Mouse (Mus musculus) granulocyte monocyte progenitor cell, adult 5-6 weeks (primary cell): ENCODE results near the gene Zc3h12a. TPM values are rescaled to one million over a fixed set of nuclear protein-coding genes. Genes with fewer than 3 reads are reported as not detected.

ENCODE experiments used
- ATAC-seq: replicated peaks from 2 replicates; pipeline ENCODE4 v1.8.0; 2016; ENCODE audit warnings: mild to moderate bottlenecking, moderate TSS enrichment, inconsistent platforms; ENCODE audit not compliant: poor library complexity, severe bottlenecking
- total RNA-seq, 2 experiments: library from RNA; stranded (forward) in 1 of 2; stranded (reverse) in 1 of 2; fragments of 200-712, 200-1000 nt in 1 of 2; fragments of >200 nt in 1 of 2; fragmentation: Nextera tagmentation in 1 of 2; gene quantifications; 2 replicates each; pipeline ENCODE4 v1.2.3; 2014 to 2017

The Zc3h12a gene
- total RNA-seq, 2 experiments from 2014 or later: 2.8 to 12.1 TPM

DNA sequence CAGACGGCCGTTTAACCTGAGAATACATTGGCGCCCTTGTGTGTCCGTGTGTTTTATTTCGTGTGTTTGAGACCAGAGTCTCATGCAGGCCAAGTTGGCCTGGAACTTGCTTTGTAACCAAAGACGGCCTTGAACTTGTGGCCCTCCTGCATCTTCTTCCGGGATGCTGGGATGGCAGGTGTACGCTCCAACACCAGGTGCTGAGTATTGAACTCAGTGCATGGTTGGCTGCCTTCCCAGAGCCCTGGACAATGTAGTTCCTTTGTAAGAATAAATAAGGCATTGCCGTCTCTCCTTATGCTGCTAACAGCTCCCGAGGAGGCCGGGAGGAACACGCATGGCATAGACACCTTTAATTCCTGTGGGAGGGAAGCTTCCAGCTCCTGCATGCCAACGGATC lies 10.7 kb downstream of the Zc3h12a start:
- no peak for ATAC-seq

DNA sequence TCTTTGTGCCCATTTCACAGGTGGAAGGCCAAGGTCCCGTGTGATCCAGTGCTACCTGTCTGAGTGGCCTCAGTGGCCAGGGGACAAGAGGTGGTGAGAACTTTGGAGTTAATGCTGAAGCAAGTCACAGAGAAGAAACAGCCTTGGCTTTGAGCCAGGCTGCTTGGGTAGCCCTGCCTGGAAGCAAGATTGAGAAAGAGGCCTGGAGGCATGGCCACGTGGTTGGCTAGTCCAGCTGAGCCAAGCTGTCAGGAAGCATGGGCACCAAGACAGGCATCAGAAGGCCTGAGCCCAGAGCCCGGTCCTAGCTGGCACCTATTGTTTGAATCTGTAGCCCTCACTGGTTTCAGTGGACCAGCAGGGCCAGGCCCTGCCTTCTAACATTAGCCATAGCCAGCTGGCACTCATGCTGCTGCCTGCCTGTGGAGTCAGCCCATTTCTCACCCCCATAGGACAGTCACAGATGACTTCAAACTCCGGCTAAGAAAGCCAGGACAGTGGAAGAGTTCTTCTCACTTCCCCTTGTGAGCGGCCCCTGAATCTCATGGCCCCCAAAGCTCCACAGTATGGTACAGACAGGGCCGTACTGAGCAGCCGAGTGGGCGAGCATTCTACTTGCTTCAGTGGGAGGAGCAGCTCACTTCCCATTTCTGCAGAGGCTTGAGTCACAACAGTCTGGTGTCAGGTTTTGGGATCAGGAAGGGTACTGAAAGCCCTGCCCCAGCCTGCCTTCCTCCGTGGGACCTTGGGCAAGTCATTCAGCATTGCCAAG lies 11.4 kb downstream of the Zc3h12a start:
- peak; percentile 58 for ATAC-seq

DNA sequence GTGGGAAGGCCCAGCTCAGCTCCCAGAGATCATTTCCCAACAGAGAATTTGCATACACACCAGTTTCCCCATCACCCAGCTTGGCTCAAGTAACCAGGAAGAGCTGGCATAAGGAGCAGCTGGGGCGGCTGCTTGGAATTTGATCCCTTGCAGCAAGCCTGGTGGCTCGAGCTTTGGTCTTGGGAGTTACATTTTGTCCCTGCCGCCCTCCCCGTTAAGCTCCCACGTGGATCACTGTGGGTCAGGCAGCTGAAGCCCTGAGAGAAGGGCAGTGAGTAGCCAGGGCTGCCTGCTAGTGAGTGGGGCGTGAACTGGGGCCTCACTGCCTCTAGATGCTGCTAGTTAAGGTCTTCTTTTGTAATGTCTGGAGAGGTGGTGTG lies 11.9 kb downstream of the Zc3h12a start:
- ATAC-seq: no peak

- ATAC-seq: no peak
Observed at GRCm38 (mm10) chr4:125115081-125115480, 12.6 kb downstream of the Zc3h12a start.

- peak; percentile 38 for ATAC-seq
Observed at GRCm38 (mm10) chr4:125114638-125115037, 13.0 kb downstream of the Zc3h12a start.

- ATAC-seq: no peak
Observed at GRCm38 (mm10) chr4:125105354-125105753, 22.3 kb downstream of the Zc3h12a start.

DNA sequence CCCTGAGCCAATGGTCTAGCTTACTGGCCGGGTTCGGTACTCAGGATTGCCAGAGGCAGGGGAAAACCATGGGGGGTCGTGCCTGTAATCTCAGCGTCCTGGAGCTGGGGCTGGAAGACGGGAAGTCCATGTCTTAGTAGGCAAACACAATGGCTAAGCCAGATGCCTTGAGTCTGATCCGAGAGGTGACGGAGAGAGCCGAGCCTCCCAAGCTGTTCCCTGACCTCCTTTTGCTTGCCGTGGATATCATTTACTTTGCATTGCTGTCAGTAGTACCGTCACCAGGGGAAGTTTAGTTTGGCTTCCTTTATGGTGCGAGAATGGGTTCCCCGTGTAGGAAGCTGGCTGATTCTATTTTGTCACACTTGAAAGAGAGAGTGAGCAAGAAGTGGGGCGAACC lies 26.3 kb downstream of the Zc3h12a start:
- no peak for ATAC-seq

DNA sequence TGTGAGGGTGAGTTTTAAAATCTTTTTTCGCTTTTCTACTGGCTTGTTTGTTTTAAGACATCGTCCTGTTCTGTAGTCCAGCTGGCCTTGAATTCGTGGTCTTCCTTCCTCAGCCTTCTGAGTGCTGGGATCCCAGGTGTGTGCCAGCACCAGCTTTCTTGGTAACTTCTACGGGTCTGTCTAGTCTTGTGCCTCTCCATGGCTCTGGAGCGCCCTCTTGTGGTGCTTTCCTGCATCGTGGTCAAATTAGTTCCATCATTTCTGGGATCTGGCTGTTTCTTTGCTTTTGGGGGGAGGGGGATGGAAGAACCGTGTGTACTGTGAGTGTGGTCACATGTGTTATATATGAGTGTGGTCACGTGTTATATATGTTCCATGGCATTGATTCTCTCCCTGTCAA lies 28.2 kb downstream of the Zc3h12a start:
- ATAC-seq: peak; percentile 63

DNA sequence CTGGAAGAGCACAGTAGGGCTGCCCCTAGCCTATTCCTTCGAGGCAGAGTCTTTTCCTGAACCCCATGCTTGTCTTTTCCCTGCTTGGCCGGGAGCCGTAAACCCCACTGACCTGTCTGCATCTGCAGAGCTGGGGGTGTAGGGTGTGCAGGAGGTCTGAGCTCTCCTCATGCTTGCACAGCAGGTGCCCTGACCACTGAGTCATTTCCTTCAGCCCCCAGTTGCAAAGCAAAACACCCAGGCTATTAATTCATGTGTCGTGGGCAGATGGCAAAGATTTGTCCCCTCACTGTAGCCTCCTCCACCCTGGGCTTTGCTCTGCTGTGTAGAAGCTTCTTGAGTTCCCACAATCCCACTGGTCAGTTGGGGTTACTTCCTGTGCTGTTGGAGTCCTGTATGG lies 30.2 kb downstream of the Zc3h12a start:
- no peak for ATAC-seq

- ATAC-seq: no peak
Observed at GRCm38 (mm10) chr4:125096066-125096465, 31.6 kb downstream of the Zc3h12a start.

DNA sequence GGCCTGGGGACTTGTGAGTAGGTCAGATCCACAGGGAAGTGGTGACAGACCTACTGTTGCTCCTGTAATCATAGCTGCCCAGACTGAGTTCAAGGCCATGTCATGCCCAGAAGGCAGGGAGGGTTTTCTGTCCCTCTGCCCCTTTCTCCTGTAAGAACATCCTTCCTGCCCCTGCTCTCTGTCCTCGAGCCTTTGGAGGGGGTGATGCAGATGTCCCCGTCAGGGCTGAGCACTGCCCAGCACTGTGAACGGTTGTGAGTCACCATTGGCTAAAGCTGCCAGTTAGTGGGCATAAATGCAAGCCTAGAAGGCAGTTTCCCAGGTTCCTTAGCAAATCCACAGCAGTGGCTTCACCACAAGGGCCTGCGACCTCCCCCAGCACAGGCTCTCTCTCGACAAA lies 34.6 kb downstream of the Zc3h12a start:
- no peak for ATAC-seq

- ATAC-seq: peak; percentile 80
Observed at GRCm38 (mm10) chr4:125085346-125085841, 42.2 kb downstream of the Zc3h12a start.

DNA sequence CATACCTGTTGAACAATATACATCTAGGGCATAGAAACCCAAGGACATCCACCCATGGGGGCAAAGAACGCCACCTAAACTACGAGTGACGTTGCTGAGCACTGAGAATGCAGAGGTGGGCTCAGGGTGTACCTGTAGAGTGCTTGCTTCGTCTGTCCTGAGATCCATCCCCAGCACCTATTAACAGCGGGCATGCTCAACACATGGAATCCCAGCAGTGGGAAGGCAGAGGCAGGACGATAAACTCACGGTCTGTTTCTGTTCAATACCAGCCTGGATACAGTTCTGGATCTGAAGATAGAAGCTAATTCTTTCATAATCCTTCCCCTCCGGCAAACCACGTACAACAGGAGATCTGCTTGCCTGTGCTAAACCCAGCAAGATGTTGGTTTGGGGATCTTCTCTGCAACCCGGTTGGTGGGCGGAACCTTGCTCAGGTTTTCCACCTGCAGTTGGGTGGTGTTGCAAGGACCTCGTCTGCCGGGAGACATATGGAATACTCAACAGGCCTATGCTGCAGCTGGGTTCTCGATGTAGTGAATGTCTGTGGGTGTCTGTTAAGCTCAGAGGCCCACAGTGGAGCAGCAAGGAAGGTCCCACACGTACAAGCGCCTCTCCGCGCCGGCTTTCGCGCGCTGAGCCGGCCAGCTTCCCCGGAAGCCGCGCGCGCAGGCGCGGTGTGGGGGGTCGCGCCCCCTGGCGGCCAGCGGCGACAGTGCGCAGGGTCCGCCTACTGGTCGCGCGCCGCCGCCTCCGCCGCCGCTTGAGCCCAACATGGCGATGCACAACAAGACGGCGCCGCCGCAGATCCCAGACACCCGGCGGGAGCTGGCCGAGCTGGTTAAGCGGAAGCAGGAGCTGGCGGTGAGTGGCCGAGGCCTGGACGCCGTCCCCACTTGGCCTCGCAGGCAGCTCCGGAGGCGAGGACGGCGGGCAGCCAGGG lies 43.0 kb downstream of the Zc3h12a start, which contains the start of gene Meaf6:
TSS of gene Meaf6 (plus strand) at position 732 of the 943 bp plus-strand sequence.
- peak; percentile 81 for ATAC-seq

GRCm38 (mm10) chr4:125078698-125079097 lies 48.9 kb downstream of the Zc3h12a start:
- ATAC-seq: no peak

DNA sequence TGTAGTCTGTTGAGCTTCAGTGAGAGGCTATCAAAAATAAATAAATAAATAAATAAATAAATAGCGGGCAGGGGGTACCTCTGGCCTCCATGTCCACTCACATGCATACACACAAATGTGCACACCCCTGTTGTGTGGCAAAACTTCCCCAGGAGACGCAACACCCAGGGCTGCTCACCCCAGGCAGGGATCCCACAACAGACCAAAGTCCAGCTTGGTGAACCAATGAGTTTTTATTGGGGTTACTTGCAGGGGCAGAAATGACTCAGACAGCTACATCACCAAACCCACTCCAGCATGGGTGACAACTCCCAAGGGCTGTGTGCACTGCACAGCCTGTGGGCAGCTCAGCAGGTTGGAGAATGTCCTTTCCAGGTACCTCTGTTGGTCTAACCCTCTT lies 49.9 kb downstream of the Zc3h12a start:
- no peak for ATAC-seq

Other genes starting within 250 kb of the Zc3h12a start
- not detected in 2 replicates for gene Epha10, start 246.9 kb downstream of the Zc3h12a start, total RNA-seq (2014; fragmentation: Nextera tagmentation)
- gene Epha10, start 246.9 kb downstream of the Zc3h12a start, total RNA-seq (2017): not detected in 2 replicates
- gene 9930104L06Rik, start 190.8 kb downstream of the Zc3h12a start, total RNA-seq (2014; fragmentation: Nextera tagmentation): 6.9 and 14.1 TPM in 2 replicates
- gene 9930104L06Rik, start 190.8 kb downstream of the Zc3h12a start, total RNA-seq (2017): 6.3 and 10.5 TPM in 2 replicates
- gene Cdca8, start 188.5 kb downstream of the Zc3h12a start, total RNA-seq (2014; fragmentation: Nextera tagmentation): 59.2 and 97.0 TPM in 2 replicates
- gene Cdca8, start 188.5 kb downstream of the Zc3h12a start, total RNA-seq (2017): 120 and 136 TPM in 2 replicates
- gene Rspo1, start 141.4 kb downstream of the Zc3h12a start, total RNA-seq (2014; fragmentation: Nextera tagmentation): 4.0 TPM in 1 of 2 replicates, not detected in the other
- 0.86 and 1.2 TPM in 2 replicates for gene Rspo1, start 141.4 kb downstream of the Zc3h12a start, total RNA-seq (2017)
- 67.9 and 84.5 TPM in 2 replicates for gene Gnl2, start 111.3 kb downstream of the Zc3h12a start, total RNA-seq (2014; fragmentation: Nextera tagmentation)
- 161 and 163 TPM in 2 replicates for gene Gnl2, start 111.3 kb downstream of the Zc3h12a start, total RNA-seq (2017)
- not detected in 2 replicates for gene Dnali1, start 62.1 kb downstream of the Zc3h12a start, total RNA-seq (2014; fragmentation: Nextera tagmentation)
- gene Dnali1, start 62.1 kb downstream of the Zc3h12a start, total RNA-seq (2017): not detected in 2 replicates
- gene Snip1, start 61.2 kb downstream of the Zc3h12a start, total RNA-seq (2014; fragmentation: Nextera tagmentation): 23.9 and 28.5 TPM in 2 replicates
- gene Snip1, start 61.2 kb downstream of the Zc3h12a start, total RNA-seq (2017): 28.5 and 30.5 TPM in 2 replicates
- 53.2 and 99.6 TPM in 2 replicates for gene Meaf6, start 42.7 kb downstream of the Zc3h12a start, total RNA-seq (2014; fragmentation: Nextera tagmentation)
- gene Meaf6, start 42.7 kb downstream of the Zc3h12a start, total RNA-seq (2017): 42.4 and 52.9 TPM in 2 replicates